Mouse (Mus musculus): ENCODE measurements around the gene Ints3. TPM values are rescaled to one million over a fixed set of nuclear protein-coding genes. Genes with fewer than 3 reads are reported as not detected.
A peak's percentile ranks its signal among the peaks of the same experiment; 100 is the strongest.
"Not testable (repeated sequence)": the region's sequence is repeated elsewhere in the genome, so short reads cannot be mapped to it uniquely, and the experiment has no call there.

The Ints3 gene
- total and polyA plus RNA-seq, 3 experiments = 15.2 to 26.3 (median 22.9) TPM

GRCm38 (mm10) chr3:90359230-90359629 is 74.2 kb downstream of the Ints3 start:
- 59% methylated on average over 1 of the region's 1 CpGs for WGBS
- DNase-seq = no peak
- peaks cover 8% of the 10 kb centered on the region for H3K36me3 ChIP-seq (ENCODE audit: control insufficient read depth, insufficient read depth, low read length)

GRCm38 (mm10) chr3:90357959-90358358 is 75.5 kb downstream of the Ints3 start:
- H3K79me2 ChIP-seq (replicated peaks; ENCODE audit: control insufficient read depth, insufficient read depth, low read length) = no peaks in the 10 kb centered on the region
- no peaks in the 10 kb centered on the region for H3K4me1 ChIP-seq (ENCODE audit: control insufficient read depth, insufficient read depth, low read length)
- no peak overlapping the region for H3K9ac ChIP-seq (ENCODE audit: low read depth, low read length)
- TF ChIP-seq POLR2A (IDR thresholded peaks at IDR 0.05; ENCODE audit: insufficient read depth, low read depth, low read length) (no peak), EP300 (IDR thresholded peaks at IDR 0.05; ENCODE audit: insufficient read depth, low read depth, low read length) (no peak), CTCF (IDR thresholded peaks at IDR 0.05) (no peak)
- no peak overlapping the region for H3K4me3 ChIP-seq
- peaks cover 9% of the 10 kb centered on the region for H3K36me3 ChIP-seq (ENCODE audit: control insufficient read depth, insufficient read depth, low read length)
- DNase-seq = no peak
- WGBS = 60% methylated on average over 7 of the region's 7 CpGs
- no peaks in the 10 kb centered on the region for H3K27me3 ChIP-seq (ENCODE audit: control insufficient read depth, insufficient read depth, low read length)
- no peak overlapping the region for H3K27ac ChIP-seq
- intact Hi-C loops (cut with DNase I) = no loop called here

More at GRCm38 (mm10) chr3:90359230-90359629, 74.2 kb downstream of the Ints3 start:
- no peaks in the 10 kb centered on the region for H3K27me3 ChIP-seq (ENCODE audit: control insufficient read depth, insufficient read depth, low read length)
- H3K9ac ChIP-seq (ENCODE audit: low read depth, low read length) = no peak overlapping the region
- H3K27ac ChIP-seq = no peak overlapping the region
- intact Hi-C loops (cut with DNase I) = no loop called here
- no peaks in the 10 kb centered on the region for H3K4me1 ChIP-seq (ENCODE audit: control insufficient read depth, insufficient read depth, low read length)
- H3K79me2 ChIP-seq (replicated peaks; ENCODE audit: control insufficient read depth, insufficient read depth, low read length) = no peaks in the 10 kb centered on the region
- H3K4me3 ChIP-seq = no peak overlapping the region
- no peak for TF ChIP-seq CTCF (IDR thresholded peaks at IDR 0.05)
- TF ChIP-seq EP300 (IDR thresholded peaks at IDR 0.05; ENCODE audit: insufficient read depth, low read depth, low read length) = no peak
- no peak for TF ChIP-seq POLR2A (IDR thresholded peaks at IDR 0.05; ENCODE audit: insufficient read depth, low read depth, low read length)

GRCm38 (mm10) chr3:90347847-90348246 is 85.6 kb downstream of the Ints3 start:
- intact Hi-C loops (cut with DNase I) = no loop called here

GRCm38 (mm10) chr3:90342853-90343252 is 90.6 kb downstream of the Ints3 start:
- intact Hi-C loops (cut with DNase I) = loop anchor here (5.0 kb wide), 1 partner anchor 51 kb away; the partner anchor contains the start of gene Gatad2b

More at GRCm38 (mm10) chr3:90347847-90348246, 85.6 kb downstream of the Ints3 start:
- no peak for DNase-seq
- WGBS = 96% methylated on average over 4 of the region's 4 CpGs
- Histone ChIP-seq H3K36me3 (ENCODE audit: control insufficient read depth, insufficient read depth, low read length) (peaks cover 7% of the 10 kb centered on the region), H3K4me3 (no peak overlapping the region), H3K4me1 (ENCODE audit: control insufficient read depth, insufficient read depth, low read length) (no peaks in the 10 kb centered on the region), H3K27me3 (ENCODE audit: control insufficient read depth, insufficient read depth, low read length) (no peaks in the 10 kb centered on the region), H3K27ac (no peak overlapping the region), H3K79me2 (replicated peaks; ENCODE audit: control insufficient read depth, insufficient read depth, low read length) (0 out of 2 replicates have a peak, but pooled peaks cover 1% of the 10 kb centered on the region), H3K9ac (ENCODE audit: low read depth, low read length) (no peak overlapping the region)
- TF ChIP-seq EP300 (IDR thresholded peaks at IDR 0.05; ENCODE audit: insufficient read depth, low read depth, low read length) (no peak), POLR2A (IDR thresholded peaks at IDR 0.05; ENCODE audit: insufficient read depth, low read depth, low read length) (no peak), CTCF (IDR thresholded peaks at IDR 0.05) (peak; percentile 38)

More at GRCm38 (mm10) chr3:90342853-90343252, 90.6 kb downstream of the Ints3 start:
- TF ChIP-seq CTCF (IDR thresholded peaks at IDR 0.05) = peak; percentile 44
- H3K9ac ChIP-seq (ENCODE audit: low read depth, low read length); H3K27me3 ChIP-seq (ENCODE audit: control insufficient read depth, insufficient read depth, low read length); H3K4me1 ChIP-seq (ENCODE audit: control insufficient read depth, insufficient read depth, low read length); H3K79me2 ChIP-seq (replicated peaks; ENCODE audit: control insufficient read depth, insufficient read depth, low read length); DNase-seq; H3K27ac ChIP-seq; H3K4me3 ChIP-seq; H3K36me3 ChIP-seq (ENCODE audit: control insufficient read depth, insufficient read depth, low read length): not testable (repeated sequence)
- 82% methylated on average over 2 of the region's 2 CpGs for WGBS

Other genes starting within 250 kb of the Ints3 start
- gene Rps27, start 220.0 kb downstream of the Ints3 start, total RNA-seq (2021) = 1,000 to 10,000 TPM; 1,040 to 1,280 TPM
- gene Rps27, start 220.0 kb downstream of the Ints3 start, polyA plus RNA-seq (2012; rRNA removed) = 696 and 1,017 TPM in 2 replicates
- gene Rab13, start 219.9 kb downstream of the Ints3 start, total RNA-seq (2021) = 1 to 10 TPM; 5.5 to 5.6 TPM
- 3.1 TPM in 2 replicates for gene Rab13, start 219.9 kb downstream of the Ints3 start, polyA plus RNA-seq (2012; rRNA removed)
- 10 to 100 TPM; 49.3 to 56.6 TPM for gene Jtb, start 202.0 kb downstream of the Ints3 start, total RNA-seq (2021)
- 36.0 and 42.3 TPM in 2 replicates for gene Jtb, start 202.0 kb downstream of the Ints3 start, polyA plus RNA-seq (2012; rRNA removed)
- under 1 TPM; 0.14 to 0.16 TPM for gene Creb3l4, start 190.1 kb downstream of the Ints3 start, total RNA-seq (2021)
- 0.53 and 0.55 TPM in 2 replicates for gene Creb3l4, start 190.1 kb downstream of the Ints3 start, polyA plus RNA-seq (2012; rRNA removed)
- 10 to 100 TPM; 67.6 to 75.5 TPM for gene Slc39a1, start 185.4 kb downstream of the Ints3 start, total RNA-seq (2021)
- 57.3 and 83.7 TPM in 2 replicates for gene Slc39a1, start 185.4 kb downstream of the Ints3 start, polyA plus RNA-seq (2012; rRNA removed)
- gene Crtc2, start 179.5 kb downstream of the Ints3 start, total RNA-seq (2021) = 10 to 100 TPM; 16.6 to 17.1 TPM
- gene Crtc2, start 179.5 kb downstream of the Ints3 start, polyA plus RNA-seq (2012; rRNA removed) = 32.9 and 33.7 TPM in 2 replicates
- gene Dennd4b, start 168.4 kb downstream of the Ints3 start, total RNA-seq (2021) = 10 to 100 TPM; 35.7 to 36.5 TPM
- gene Dennd4b, start 168.4 kb downstream of the Ints3 start, polyA plus RNA-seq (2012; rRNA removed) = 45.6 and 45.9 TPM in 2 replicates
- gene Gatad2b, start 140.4 kb downstream of the Ints3 start, total RNA-seq (2021) = 10 to 100 TPM; 40.0 to 45.3 TPM
- 17.7 and 21.0 TPM in 2 replicates for gene Gatad2b, start 140.4 kb downstream of the Ints3 start, polyA plus RNA-seq (2012; rRNA removed)
- gene Slc27a3, start 43.7 kb downstream of the Ints3 start, total RNA-seq (2021) = 1 to 10 TPM in 1 of 2 experiments, under 1 TPM in 1; 0.76 to 1.1 TPM
- 2.2 and 3.7 TPM in 2 replicates for gene Slc27a3, start 43.7 kb downstream of the Ints3 start, polyA plus RNA-seq (2012; rRNA removed)
- 10 to 100 TPM; 16.1 to 16.3 TPM for gene Npr1, start 32.2 kb upstream of the Ints3 start, total RNA-seq (2021)
- gene Npr1, start 32.2 kb upstream of the Ints3 start, polyA plus RNA-seq (2012; rRNA removed) = 35.0 and 47.5 TPM in 2 replicates
- gene Ilf2, start 42.5 kb upstream of the Ints3 start, total RNA-seq (2021) = 10 to 100 TPM; 30.6 to 32.2 TPM
- 13.9 and 24.9 TPM in 2 replicates for gene Ilf2, start 42.5 kb upstream of the Ints3 start, polyA plus RNA-seq (2012; rRNA removed)
- gene Snapin, start 57.4 kb upstream of the Ints3 start, total RNA-seq (2021) = 10 to 100 TPM; 60.0 to 71.3 TPM
- gene Snapin, start 57.4 kb upstream of the Ints3 start, polyA plus RNA-seq (2012; rRNA removed) = 50.7 and 89.1 TPM in 2 replicates
- gene Chtop, start 75.9 kb upstream of the Ints3 start, total RNA-seq (2021) = 10 to 100 TPM; 90.0 to 93.0 TPM
- gene Chtop, start 75.9 kb upstream of the Ints3 start, polyA plus RNA-seq (2012; rRNA removed) = 30.4 and 51.4 TPM in 2 replicates
- gene S100a1, start 80.8 kb upstream of the Ints3 start, total RNA-seq (2021) = 1,000 to 10,000 TPM in 1 of 2 experiments, 100 to 1,000 TPM in 1; 871 to 1,070 TPM
- 1,425 and 1,426 TPM in 2 replicates for gene S100a1, start 80.8 kb upstream of the Ints3 start, polyA plus RNA-seq (2012; rRNA removed)
- gene S100a13, start 80.8 kb upstream of the Ints3 start, total RNA-seq (2021) = 10 to 100 TPM; 28.3 to 29.6 TPM
- 56.7 and 78.0 TPM in 2 replicates for gene S100a13, start 80.8 kb upstream of the Ints3 start, polyA plus RNA-seq (2012; rRNA removed)
- gene S100a14, start 93.2 kb upstream of the Ints3 start, total RNA-seq (2021) = under 1 TPM; 0.23 to 0.50 TPM
- 0.57 TPM in 1 of 2 replicates, not detected in the other for gene S100a14, start 93.2 kb upstream of the Ints3 start, polyA plus RNA-seq (2012; rRNA removed)
- 10 to 100 TPM; 65.5 to 69.6 TPM for gene S100a16, start 103.6 kb upstream of the Ints3 start, total RNA-seq (2021)
- gene S100a16, start 103.6 kb upstream of the Ints3 start, polyA plus RNA-seq (2012; rRNA removed) = 75.2 and 98.3 TPM in 2 replicates
- not detected for gene S100a3, start 127.0 kb upstream of the Ints3 start, total RNA-seq (2021)
- gene S100a3, start 127.0 kb upstream of the Ints3 start, polyA plus RNA-seq (2012; rRNA removed) = 0.32 and 0.37 TPM in 2 replicates
- gene S100a2, start 156.6 kb upstream of the Ints3 start, total RNA-seq (2021) = not detected
- gene S100a2, start 156.6 kb upstream of the Ints3 start, polyA plus RNA-seq (2012; rRNA removed) = not detected in 2 replicates
- gene Gm42674, start 168.3 kb upstream of the Ints3 start, total RNA-seq (2021) = not detected
- not detected in 2 replicates for gene Gm42674, start 168.3 kb upstream of the Ints3 start, polyA plus RNA-seq (2012; rRNA removed)
- 10 to 100 TPM in 1 of 2 experiments, 1 to 10 TPM in 1; 9.9 to 11.4 TPM for gene S100a4, start 170.1 kb upstream of the Ints3 start, total RNA-seq (2021)
- gene S100a4, start 170.1 kb upstream of the Ints3 start, polyA plus RNA-seq (2012; rRNA removed) = 20.4 and 26.3 TPM in 2 replicates
- gene S100a5, start 174.9 kb upstream of the Ints3 start, total RNA-seq (2021) = not detected
- not detected in 2 replicates for gene S100a5, start 174.9 kb upstream of the Ints3 start, polyA plus RNA-seq (2012; rRNA removed)
- gene S100a6, start 179.3 kb upstream of the Ints3 start, total RNA-seq (2021) = 10 to 100 TPM; 65.8 to 79.9 TPM
- 141 and 158 TPM in 2 replicates for gene S100a6, start 179.3 kb upstream of the Ints3 start, polyA plus RNA-seq (2012; rRNA removed)
- under 1 TPM; 0.18 to 0.57 TPM for gene S100a7a, start 220.4 kb upstream of the Ints3 start, total RNA-seq (2021)
- 0.29 and 1.0 TPM in 2 replicates for gene S100a7a, start 220.4 kb upstream of the Ints3 start, polyA plus RNA-seq (2012; rRNA removed)
- 1 to 10 TPM in 1 of 2 experiments, not detected in 1; 7.7 TPM for gene S100a8, start 235.4 kb upstream of the Ints3 start, total RNA-seq (2021)
- 4.6 and 6.6 TPM in 2 replicates for gene S100a8, start 235.4 kb upstream of the Ints3 start, polyA plus RNA-seq (2012; rRNA removed)